Mouse (Mus musculus): ENCODE results near the gene Lemd1. TPM values are rescaled to one million over a fixed set of nuclear protein-coding genes. Genes with fewer than 3 reads are reported as not detected.

Gene Lemd1
- polyA plus RNA-seq (2012; fragmentation: generic; extraction: Trizol): under 1 TPM; 0.02 to 0.17 TPM

DNA sequence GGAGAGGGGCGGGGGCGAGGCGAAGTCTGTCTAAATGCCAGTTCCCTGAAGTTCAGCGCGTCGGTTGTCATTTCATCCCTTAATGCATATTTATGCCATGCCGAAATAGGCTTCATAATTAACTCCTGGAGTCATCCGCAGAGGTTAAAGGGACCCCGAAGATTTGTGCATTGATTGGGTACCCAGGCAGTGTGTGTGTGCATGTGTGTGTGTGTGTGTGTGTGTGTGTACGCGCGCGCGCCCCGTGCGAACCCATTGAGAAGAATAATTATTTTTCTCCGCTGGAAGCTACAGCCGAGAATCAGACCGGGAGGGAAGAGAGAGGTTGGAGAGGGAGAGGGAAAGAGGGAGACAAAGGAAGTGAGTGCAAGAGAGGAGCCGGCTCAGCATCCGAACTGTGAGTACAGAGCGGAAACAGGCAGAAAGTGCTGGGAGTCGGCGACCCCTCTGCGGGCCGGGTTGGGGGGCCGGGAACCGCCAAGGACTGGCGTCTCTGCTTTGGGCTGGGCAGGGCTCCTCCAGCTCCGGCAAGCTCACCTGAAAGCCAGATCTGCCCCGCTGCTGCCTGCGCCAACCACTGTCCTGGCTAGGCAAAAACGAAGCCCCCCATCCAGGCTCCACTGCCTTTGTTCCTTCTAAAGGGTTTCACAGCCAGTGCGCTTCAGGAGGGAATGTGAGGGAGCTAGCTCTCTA, at the start of gene Lemd1, which contains the start of gene AC124108.1:
Lemd1 (plus strand) TSS at position 339 of the 693 bp plus-strand sequence.
AC124108.1 (plus strand) TSS at position 365 of the 693 bp plus-strand sequence.

DNA sequence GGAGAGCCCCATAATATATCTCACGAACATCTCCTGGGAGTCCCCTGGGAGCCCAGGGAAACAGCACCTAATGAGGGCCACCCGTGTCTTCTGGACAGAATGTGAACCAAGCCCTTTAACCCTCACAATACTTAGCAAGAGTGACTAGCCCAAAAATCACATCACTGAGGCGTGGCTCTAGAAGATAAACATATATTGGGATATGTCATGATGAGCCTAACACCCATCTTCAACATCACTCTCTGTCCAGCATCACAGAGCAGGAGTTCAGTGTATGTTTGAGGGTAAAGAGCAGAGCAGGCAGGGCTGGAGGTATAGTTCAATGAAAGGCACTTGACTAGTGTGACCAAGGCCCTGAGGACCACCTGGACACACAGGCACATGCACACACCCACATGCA, 38.4 kb downstream of the Lemd1 start, which contains the start of gene Gm10188:
Gm10188 (minus strand) TSS at position 101 of the 400 bp plus-strand sequence.

DNA sequence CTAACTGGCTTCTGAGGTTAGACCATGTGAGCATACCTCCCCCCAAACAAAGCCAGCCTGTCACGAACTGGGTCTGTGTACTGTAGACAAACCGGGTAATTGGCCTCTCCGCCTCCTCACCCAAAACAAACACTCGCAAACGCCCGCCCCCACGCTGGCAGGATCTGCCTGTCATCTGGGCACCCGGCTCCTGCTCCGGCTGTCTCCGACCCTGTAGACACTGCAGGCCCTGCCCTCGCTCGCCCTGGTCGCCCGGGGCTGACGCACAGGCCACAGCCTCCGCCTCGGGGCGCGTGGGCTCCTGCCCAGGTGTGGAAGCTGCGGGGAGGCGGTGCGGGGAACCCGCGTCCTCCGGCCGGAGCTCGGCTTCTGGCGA, 107.2 kb downstream of the Lemd1 start, which contains the start of gene Klhdc8a:
Klhdc8a (plus strand) TSS at position 202 of the 376 bp plus-strand sequence.

Other genes starting within 250 kb of the Lemd1 start
- gene Slc45a3, start 228.5 kb upstream of the Lemd1 start, polyA plus RNA-seq (2012; fragmentation: generic; extraction: Trizol): 1 to 10 TPM in 1 of 2 experiments, under 1 TPM in 1; 0.82 to 2.2 TPM
- gene Elk4, start 183.8 kb upstream of the Lemd1 start, polyA plus RNA-seq (2012; fragmentation: generic; extraction: Trizol): 10 to 100 TPM in 1 of 2 experiments, 1 to 10 TPM in 1; 1.8 to 18.2 TPM
- gene Mfsd4a, start 123.4 kb upstream of the Lemd1 start, polyA plus RNA-seq (2012; fragmentation: generic; extraction: Trizol): 1 to 10 TPM in 1 of 2 experiments, under 1 TPM in 1; 0.18 to 6.7 TPM
- gene Cdk18, start 51.7 kb upstream of the Lemd1 start, polyA plus RNA-seq (2012; fragmentation: generic; extraction: Trizol): 10 to 100 TPM in 1 of 2 experiments, 1 to 10 TPM in 1; 4.0 to 10.3 TPM
- gene AC124108.1, start within 50 bp of the Lemd1 start, polyA plus RNA-seq (2012; fragmentation: generic; extraction: Trizol): under 1 TPM; under 0.01 to 0.09 TPM
- gene Gm10188, start 38.3 kb downstream of the Lemd1 start, polyA plus RNA-seq (2012; fragmentation: generic; extraction: Trizol): not detected
- 10 to 100 TPM; 21.2 to 41.8 TPM for gene Klhdc8a, start 107.2 kb downstream of the Lemd1 start, polyA plus RNA-seq (2012; fragmentation: generic; extraction: Trizol)
- 1 to 10 TPM; 3.2 to 5.8 TPM for gene Nuak2, start 124.7 kb downstream of the Lemd1 start, polyA plus RNA-seq (2012; fragmentation: generic; extraction: Trizol)
- 10 to 100 TPM in 1 of 2 experiments, 1 to 10 TPM in 1; 7.1 to 13.2 TPM for gene Tmcc2, start 199.8 kb downstream of the Lemd1 start, polyA plus RNA-seq (2012; fragmentation: generic; extraction: Trizol)
- 10 to 100 TPM in 1 of 2 experiments, under 1 TPM in 1; 0.20 to 10.4 TPM for gene Dstyk, start 226.1 kb downstream of the Lemd1 start, polyA plus RNA-seq (2012; fragmentation: generic; extraction: Trizol)